Mouse (Mus musculus) hematopoietic multipotent progenitor cell, adult 10-12 weeks (in vitro differentiated cells): ENCODE data around the gene Hps4. TPM values are rescaled to one million over a fixed set of nuclear protein-coding genes. Genes with fewer than 3 reads are reported as not detected.

Experiments used
- polyA plus RNA-seq: library from polyadenylated mRNA; stranded (reverse); fragments of >175 nt; gene quantifications from 2 replicates; pipeline ENCODE4 v1.2.3, GENCODE M21; 2012; ENCODE audit warnings: low replicate concordance

Hps4 gene
- 14.3 and 39.3 TPM in 2 replicates for polyA plus RNA-seq

GRCm38 (mm10) chr5:112342463-112343204, at the start of gene Hps4, which contains the start of gene Srrd:
Gene Hps4 (plus strand): TSS chr5:112343083.
Gene Srrd (minus strand): TSS chr5:112343040.

GRCm38 (mm10) chr5:112325546-112326445, 17.1 kb upstream of the Hps4 start, which contains the start of gene Tfip11:
Gene Tfip11 (plus strand): TSS chr5:112326358.

GRCm38 (mm10) chr5:112355910-112356309, 13.0 kb downstream of the Hps4 start, which contains the start of gene Gm6583:
Gene Gm6583 (minus strand): TSS chr5:112356033.

GRCm38 (mm10) chr5:112394779-112395443, 52.0 kb downstream of the Hps4 start, which contains the start of gene Asphd2:
Gene Asphd2 (minus strand): TSS chr5:112394866.

Other genes with a start within 250 kb of the Hps4 start
- 1.7 and 3.7 TPM in 2 replicates for gene Cryba4, start 90.6 kb upstream of the Hps4 start, polyA plus RNA-seq
- 0.33 and 2.0 TPM in 2 replicates for gene Crybb1, start 87.3 kb upstream of the Hps4 start, polyA plus RNA-seq
- gene Tpst2, start 66.4 kb upstream of the Hps4 start, polyA plus RNA-seq, result 134 and 156 TPM in 2 replicates
- 35.2 and 37.5 TPM in 2 replicates for gene Tfip11, start 16.7 kb upstream of the Hps4 start, polyA plus RNA-seq
- 8.7 and 20.7 TPM in 2 replicates for gene Srrd, start within 50 bp of the Hps4 start, polyA plus RNA-seq
- 0.04 TPM in 1 of 2 replicates, not detected in the other for gene Gm6583, start 12.9 kb downstream of the Hps4 start, polyA plus RNA-seq
- gene Asphd2, start 51.8 kb downstream of the Hps4 start, polyA plus RNA-seq, result 0.13 TPM in 1 of 2 replicates, not detected in the other
- not detected in 2 replicates for gene Gm6588, start 106.3 kb downstream of the Hps4 start, polyA plus RNA-seq
- 0.18 and 0.27 TPM in 2 replicates for gene Sez6l, start 234.1 kb downstream of the Hps4 start, polyA plus RNA-seq